Mouse (Mus musculus) urinary bladder, adult 18-20 months (tissue): ENCODE measurements around the gene Skap1.

Source experiments
- DNase-seq, 2 experiments: peaks; one replicate each; pipeline ENCODE4 v3.0.0; 2022; ENCODE audit warnings: low spot score in 2 of 2, mixed read lengths in 2 of 2

Skap1 gene

DNA sequence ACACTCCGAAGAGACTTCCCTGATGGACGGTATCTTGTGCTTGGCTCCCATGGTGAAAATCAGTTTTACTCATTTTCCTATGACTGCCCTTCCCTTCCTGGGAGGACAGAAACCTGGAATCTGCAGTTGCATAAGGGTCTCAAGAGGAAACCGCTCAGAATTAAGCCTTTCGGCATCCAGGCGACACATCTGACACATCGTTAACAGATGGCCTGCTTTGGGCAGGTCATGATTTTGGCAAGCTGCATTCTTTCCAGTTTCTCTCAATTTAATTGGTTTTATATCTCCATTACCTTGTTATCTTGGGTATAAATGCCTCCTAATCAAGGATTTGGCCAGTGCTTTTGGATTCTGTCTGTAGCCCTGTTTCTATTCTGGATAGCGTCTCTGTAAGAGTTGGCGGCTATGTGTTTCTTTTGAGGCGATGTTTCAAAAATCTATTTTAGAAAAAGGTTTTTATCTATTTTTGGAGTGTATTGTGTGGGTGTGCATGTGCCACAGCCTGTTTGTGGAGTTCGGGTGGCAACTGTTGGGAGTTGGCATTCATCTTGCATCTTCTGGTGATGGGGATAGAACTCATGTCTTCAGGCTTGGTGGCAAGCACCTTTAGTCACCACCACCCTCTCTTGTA, 1.1 kb downstream of the Skap1 start:
- no peak for DNase-seq

DNA sequence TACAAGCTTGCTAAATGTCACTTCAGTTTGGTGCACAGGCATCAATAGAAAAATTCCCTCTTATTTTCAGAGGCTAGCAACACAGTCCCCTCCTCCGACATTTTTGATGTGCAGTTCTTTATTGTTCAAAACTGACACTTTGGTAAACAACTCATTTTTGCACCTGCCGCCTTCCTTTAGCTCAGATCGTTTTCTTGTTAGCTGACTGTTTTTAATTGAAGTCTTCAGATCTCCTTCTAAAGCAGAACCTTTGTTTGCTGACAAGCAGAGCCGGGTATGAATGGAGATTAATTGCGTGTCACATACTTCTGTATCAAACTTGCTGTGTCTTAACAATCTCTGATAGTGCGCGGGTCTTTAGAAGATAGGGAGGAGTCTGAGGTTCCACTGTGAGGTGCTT, 2.0 kb downstream of the Skap1 start:
- DNase-seq, result no peak

DNA sequence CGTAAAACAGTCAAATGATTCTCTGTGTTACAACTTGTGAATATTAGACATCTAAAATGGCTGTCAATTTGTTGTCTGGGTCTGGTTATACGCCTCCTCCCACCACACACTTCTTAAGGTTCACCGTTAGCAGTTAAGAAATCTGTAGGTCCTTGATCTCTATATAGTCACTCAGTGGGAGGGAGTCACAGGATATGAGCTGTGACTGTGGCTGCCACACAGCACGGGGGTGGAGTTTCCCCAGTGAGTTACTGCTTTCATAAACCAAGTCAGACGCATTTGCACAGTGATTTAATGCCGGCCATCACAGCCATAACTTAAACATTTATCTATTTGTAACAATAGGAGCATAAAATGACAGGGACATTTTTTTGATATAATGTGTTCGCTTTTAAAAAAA, 2.6 kb downstream of the Skap1 start:
- no peak for DNase-seq

DNA sequence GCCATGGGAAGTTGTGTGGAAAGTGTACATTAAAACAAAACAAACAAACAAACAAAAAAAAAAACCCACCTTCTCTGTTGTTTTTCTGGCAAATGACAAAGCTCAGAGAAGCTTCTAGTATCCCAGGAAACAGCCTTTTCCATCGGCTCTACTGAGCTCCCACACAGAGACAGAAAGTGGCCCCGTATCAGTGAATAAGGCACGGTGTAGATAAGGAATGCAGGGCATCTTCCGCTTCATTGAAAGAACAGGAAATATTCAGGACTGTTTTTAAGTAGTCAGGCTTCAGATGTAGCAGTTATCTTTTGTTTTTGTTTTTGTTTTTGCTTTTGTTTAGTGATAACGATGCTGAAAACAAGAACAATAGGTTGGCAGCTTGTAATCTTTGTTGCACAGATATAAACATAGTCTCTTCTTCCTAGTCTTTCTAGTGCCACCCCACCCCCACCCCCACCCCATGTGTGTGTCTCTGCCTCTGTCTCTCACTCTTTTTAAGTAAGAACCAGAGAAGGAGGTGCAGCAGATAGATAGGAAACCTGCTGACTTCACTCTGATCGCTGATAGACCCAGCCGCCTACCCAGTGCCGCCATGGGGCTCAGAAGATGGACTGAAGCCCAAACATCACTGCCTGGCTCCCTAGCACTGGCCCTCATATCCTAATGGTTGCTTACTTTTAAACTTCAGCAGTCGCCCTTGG, 3.8 kb downstream of the Skap1 start:
- no peak for DNase-seq

DNA sequence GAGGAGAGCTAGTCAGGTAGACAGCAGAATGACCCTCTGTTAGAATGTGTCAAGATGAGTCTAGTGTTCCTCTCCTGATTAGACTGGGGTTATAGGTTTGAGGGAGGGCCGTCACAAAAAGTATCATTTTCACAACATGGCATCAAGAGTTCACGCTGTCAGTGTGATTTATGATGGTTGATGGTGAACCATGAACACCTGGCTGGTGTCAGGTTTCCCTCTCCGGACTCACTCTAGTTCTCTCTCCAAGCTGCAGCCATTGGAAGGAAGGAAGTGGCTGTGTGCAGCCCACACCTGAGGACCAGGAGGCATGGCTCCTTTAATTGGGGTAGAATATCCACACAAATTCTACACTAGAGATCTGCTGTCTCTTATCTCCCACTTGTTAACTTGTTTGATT, 18.3 kb downstream of the Skap1 start:
- DNase-seq, result no peak

DNA sequence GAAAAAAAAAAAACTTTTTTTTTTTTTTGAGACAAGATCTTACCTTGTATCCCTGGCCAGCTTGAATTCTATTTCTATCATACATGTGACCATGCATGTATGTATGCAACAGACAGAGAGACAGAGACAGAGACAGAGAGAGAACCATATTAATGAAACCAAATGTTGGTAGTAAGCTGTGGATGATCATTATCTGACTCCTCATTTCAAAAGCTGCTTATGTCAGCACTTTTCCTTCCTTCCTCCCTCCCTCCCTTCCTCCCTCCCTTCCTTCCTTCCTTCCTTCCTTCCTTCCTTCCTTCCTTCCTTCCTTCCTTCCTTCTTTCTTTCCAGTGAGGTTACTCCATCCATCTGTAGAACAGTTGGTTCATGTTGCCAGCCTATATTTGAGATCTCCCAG, 18.8 kb downstream of the Skap1 start:
- no peak for DNase-seq

DNA sequence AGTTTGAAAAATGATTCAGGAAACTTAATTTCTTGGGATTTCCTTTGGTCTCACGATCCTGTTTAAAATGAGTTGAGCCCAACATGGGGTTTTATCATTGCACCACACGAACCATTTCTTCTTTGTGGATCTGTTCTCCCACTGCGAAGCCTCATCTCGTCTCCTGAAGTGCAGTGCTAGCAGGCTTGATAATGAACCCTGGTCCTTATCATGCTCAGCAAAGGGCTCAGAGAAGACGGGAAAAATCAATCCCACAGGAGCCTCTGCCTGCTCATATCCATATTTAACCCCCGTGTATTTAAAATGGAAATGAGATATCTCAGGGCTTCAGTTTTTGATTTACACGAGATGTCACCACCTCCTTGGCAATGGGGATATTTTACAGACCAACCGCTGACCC, 34.1 kb downstream of the Skap1 start:
- no peak for DNase-seq

DNA sequence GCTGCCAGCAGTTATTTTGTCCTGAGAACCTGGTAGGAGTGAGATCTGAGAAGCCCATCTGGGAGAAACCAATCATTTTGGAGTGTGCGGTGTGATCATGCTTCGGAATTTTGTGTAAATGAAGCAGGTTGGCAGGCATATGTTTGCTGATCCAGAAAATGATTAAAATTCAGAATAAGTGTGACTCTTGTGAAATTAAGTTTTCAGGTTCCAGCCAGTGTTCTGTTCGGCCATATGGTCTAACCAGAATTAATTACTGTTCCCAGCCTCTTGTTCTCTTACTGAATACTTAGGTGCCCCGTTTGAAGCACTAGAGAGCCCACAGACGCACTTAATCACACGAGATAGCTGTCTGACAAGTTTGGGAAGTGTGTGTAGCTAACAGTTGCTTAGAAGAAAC, 36.6 kb downstream of the Skap1 start:
- DNase-seq, result no peak

DNA sequence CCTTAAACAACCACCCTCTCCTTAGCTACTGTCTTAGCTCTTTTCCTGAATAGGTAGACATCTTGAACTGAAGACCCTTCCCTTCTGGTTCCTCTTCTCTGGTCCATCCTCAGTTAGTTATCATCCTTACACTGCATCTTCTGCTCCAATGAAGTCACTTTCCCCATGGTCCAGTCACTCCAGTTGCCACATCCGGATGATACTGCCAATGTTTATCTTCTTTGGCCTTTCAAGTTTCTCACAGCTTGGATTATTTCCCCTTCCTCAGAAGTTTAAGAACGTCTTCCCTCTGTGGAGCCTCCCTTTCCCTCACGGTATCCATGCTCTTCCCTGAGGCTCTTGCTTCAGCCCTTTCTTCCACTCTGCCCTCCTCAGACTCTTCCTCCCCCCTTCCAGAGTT, 38.6 kb downstream of the Skap1 start:
- DNase-seq, result no peak

DNA sequence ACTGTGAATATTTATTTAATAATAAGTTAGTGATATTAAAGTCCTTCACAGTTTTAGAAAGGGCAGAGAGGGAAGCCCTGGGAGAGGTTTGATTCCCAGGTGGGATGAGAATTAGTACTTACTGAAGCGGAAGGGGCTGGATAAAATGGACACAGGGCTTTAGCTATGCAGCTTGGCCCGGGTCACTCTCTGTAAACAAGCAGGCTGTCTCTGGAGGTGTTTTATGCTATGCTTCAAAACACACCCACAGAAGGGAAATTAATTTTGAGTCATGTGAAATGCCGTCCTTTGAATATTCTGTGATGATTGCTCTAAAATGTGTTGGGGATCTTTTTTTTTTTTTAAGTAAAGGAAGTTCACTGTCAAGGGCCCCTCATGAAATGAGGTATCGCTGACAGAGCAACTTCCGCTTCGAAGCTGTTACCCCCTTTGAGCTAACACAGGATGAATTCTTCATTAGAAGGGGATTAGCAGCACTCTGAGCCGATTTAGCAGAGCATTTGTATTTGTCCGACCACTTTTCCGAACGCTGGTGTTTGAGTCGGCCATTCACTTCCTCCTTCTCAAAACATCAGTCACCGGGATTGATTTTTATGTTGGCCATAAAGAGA, 40.2 kb downstream of the Skap1 start:
- DNase-seq, result no peak

DNA sequence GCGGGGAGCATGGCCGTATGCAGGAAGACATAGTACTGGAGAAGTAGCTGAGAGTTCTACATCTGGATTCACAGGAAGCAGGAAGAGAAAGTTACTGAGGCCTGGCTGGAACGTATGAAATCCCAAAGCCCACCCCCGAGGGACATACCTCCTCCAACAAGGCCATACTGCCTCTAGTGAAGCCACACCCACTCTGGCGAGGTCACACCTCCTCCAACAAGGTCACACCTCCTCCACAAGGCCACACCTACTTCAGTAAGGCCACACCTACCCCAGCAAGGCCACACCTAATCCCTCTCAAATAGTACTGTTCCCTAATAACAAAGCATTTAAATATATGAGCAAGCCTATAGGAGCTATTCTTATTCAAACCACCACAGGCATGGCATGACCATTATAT, 41.4 kb downstream of the Skap1 start:
- DNase-seq, result no peak

DNA sequence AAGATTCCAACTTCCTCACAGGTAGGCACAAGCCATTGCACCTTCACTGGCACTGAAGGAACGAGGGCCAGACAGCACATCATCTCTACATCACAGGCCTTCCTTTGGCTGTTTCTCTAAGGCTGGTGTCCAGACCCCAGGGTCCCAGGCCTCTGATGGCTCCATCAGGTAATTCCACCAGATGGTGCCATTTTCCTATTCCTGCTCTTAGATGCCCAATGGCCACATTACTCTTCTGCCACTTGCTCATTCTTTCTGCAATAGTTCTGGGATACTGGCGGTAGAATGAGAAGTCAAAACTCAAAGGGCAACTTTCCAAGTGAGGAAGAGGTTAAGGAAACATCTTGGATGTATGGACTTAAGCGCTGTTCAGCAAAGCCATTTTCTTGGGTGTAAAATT, 50.8 kb downstream of the Skap1 start:
- no peak for DNase-seq

DNA sequence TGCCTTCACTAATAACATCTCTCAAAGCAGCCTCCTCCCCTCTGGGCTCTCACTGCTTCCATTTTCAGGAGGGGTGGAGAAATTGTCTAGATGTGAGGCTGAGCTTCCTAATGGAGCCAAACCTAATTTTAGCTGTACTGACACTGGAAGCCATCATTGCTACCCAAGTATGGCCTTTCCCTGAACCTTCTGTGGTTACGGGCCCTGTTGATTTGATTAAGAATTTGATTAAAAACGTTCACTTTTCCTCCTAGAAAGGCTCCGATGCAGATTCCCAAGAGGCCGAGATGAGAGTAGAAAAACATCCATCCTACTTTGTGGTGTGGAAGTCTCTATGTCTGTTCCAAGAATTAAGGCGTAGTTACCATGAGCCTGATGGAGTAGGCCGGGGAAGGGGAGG, 60.1 kb downstream of the Skap1 start:
- no peak for DNase-seq

DNA sequence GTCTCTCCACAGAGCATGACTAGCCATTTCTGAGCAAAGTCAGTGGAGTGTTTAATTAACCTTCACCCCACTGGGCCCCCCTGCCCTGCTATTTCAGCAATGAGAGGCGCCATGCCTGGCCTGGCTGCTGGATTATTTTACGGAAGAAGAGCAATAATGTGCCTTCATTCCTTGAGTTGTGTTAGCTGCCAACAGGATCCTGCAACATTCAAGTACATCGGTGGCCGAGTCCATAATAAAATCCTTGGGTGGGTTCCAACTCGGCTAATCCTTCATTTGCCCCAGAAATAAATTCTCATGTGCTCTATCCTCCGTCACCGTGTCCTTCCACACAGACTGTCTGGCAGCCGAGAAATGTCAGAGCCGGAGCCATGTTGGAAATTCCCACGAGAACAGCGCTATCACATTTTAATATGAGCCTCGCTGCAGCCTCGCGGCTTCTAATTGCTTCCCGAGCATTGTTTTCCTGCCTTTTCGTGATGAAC, 61.8 kb downstream of the Skap1 start:
- DNase-seq, result no peak

DNA sequence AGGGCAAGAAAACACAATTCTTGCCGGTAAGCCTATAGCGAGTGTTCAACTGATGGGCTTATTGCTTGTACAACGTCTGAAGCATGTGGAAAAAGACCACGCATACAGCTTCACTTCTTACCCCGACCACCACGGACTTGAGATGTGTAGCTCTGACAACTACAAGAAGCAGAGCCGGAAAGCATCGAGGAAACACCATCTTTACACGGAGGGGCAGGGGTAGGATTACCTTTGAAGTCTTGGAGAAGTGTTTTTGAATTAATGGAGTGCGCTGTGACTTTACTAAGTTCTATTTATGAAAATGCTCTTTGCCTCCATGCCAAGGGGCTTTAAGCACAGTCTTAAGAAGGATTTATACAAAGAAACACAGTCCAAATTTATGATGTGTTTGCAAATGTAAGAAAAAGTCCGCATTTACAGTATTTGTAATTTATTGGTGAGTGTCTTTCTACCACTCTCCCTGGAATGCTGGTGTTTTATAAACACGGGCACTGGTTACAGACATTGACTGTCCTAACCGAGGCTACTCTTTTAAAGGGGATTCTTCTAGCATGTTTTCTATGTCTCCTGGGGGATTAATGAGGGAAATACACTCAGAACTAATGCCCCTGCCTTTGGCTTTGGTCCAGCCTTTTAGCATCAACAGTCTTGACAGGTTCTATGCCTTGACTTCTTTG, 67.5 kb downstream of the Skap1 start:
- no peak for DNase-seq

DNA sequence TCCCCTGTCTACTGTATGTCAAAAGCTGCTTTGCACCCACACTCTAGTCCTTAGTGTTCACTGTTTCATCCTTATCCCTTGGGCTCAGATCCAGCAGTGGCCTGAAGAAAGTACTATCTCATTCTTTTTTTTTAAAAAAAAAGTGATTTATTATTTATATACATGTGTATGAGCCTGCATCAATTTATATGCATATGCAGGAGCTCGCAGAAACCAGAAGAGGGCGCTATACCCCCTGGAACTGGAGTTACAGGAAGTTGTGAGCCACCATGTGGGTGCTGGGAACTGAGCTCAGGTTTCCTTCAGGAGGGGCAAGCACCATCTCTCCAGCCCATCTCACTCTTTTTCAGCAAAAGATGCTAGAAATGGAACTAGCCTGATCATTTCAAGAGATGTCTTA, 70.1 kb downstream of the Skap1 start:
- no peak for DNase-seq

DNA sequence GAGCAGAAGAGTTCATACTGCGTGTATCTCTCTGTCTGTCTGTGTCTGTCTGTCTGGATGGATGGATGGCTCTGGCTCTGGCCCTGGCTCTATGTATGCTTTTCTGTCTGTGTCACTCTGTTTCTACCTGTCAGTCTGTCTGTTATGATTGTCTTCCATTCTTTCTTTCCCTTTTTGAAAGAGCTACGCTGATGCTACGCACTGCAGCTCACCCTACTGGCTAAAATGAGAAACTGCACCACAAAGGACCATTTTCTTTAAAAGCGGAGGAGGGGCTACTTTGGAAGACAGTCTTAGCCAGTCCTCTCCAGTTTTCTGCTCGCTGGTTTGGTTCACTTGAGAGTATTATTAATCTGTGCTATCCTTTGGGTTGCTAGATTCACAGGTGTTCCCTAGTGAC, 71.8 kb downstream of the Skap1 start:
- DNase-seq, result no peak

DNA sequence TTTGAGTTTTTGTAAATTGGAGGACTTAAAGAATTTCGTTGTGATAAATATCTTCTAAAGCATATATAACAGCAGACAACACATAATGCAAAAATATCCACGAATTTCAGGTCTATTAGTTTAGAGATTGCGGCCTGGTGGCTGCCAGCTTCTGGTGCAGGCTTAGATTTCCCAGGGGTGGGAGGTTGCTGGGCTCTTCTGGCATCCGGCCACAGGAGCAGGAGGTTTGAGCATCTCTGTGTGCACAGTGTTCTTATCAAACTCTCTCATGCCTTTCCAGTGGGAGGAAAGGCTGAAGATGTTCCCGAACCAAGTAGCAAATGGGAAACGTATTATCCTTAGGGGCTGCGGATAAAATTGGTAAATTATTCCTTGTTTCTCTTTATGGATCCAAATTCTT, 77.6 kb downstream of the Skap1 start:
- DNase-seq, result no peak

DNA sequence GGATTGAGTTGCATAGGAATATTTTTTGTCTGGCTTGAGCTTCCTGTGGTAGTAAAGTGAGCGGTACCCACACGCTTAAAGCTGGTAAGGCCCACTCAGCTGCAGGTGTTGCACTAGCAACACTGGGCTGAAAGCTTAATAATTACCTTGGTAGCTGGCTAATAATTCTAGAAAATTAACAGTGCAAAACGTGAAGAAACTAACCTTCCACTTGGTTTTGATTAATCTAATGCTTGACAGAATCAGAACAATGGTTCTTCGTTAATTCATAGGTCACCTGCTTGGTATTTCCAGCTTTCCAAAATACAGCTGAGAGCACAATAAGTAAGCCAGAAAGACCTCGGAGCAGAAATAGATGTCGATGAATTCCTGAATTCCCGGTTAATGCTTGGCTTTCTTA, 78.2 kb downstream of the Skap1 start:
- no peak for DNase-seq

DNA sequence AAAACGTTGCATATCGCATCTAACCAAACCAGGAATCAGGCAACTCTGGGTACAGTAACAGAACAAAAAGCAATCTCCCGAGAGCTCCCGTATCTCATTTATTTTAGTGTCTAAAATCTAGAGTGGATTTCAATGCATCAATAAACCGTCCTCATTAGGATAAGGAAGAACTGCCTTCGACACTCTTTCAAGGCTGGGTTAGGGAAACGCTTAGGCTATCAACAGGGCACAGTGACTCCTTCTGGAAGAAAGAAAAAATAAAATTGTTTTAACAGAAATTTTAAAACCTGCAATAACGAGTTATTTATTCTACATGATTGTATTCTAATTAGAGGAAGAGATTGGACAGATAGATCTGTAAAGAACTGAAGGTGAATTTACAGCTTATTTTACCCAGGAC, 82.0 kb downstream of the Skap1 start:
- no peak for DNase-seq

DNA sequence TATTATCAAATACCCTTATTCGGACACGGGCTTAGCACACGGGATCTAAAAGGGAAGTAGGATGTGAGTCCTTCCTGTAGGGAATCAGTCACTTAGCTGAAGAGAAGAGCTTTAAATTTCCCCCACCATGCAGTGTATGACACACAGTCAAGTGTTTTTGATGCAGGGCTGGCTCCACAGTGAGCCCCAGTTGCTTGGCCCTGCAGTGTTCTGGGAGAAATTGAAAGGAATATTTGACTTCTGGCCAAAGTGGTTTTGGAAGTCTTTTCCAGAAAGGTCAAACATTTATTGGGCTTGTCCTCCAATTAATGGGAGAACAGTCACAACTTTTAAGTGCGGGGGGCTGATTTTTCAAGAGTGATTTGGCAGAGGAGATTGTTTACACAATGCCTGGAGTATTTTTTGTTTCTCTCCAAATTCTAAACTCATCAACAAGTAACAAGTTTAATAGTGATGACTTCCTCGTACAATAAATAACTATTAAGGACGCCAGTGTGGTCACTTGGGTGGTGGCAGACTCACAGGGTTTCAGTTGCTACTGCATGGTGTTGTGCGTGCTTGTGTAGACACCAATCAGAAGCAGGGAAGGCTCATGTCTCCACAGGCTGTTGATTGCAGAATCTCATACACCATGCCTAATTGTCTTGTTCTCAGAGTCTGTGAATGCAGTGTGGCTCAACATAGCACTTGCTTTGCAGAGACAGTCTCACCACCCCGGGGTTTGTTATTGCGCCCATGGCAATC, 86.7 kb downstream of the Skap1 start:
- DNase-seq, result no peak

DNA sequence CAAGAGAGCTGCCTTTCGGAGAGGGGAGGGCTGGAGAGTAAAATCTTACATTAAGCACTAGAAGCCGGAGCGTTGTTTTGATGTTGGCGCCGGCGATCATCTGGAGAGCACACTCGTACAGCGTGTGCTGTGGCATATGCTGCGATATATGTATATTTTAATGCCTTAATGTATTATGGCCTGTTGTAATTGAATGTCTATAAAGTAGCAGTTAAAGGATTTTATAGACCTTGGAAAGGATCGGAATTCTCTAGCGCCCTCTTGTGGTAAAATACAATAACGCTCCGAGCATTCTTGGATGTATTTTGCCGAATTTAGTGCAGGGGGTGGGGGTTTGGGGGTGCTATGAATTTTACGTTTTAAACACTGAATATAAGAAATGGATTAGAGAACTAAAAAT, 88.7 kb downstream of the Skap1 start:
- DNase-seq, result no peak
